Mouse (Mus musculus): Measurements from ENCODE around the gene Unc119.

Gene Unc119

DNA sequence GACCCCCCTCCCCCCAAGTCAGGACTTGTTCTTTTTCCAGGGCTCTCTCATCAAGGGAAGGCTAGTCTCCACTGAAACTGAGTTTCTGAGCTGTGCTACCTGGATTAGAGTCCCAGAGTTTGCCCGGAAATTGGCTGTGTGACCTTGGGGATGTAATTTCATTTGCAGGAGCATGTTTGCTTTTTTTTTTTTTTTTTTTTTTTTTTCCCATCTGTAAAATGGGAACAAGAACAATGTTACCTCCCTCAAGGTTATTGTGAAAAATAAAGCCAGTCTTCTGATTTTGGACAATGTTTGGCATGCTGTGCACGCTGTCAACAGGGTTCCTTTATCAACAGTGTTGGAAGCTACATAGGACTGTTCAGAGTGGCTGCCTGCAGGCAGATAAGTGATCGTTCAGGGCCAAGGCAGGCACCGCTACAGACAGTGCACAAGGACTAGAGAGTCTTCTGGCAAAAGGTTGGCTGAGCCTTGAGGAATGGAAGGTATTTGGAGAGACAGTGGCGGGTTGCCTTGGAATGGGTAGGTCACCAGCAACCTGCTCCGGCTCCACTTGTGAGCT is 1.1 kb downstream of the Unc119 start:
- 68% methylated on average over 6 of the region's 6 CpGs for WGBS

DNA sequence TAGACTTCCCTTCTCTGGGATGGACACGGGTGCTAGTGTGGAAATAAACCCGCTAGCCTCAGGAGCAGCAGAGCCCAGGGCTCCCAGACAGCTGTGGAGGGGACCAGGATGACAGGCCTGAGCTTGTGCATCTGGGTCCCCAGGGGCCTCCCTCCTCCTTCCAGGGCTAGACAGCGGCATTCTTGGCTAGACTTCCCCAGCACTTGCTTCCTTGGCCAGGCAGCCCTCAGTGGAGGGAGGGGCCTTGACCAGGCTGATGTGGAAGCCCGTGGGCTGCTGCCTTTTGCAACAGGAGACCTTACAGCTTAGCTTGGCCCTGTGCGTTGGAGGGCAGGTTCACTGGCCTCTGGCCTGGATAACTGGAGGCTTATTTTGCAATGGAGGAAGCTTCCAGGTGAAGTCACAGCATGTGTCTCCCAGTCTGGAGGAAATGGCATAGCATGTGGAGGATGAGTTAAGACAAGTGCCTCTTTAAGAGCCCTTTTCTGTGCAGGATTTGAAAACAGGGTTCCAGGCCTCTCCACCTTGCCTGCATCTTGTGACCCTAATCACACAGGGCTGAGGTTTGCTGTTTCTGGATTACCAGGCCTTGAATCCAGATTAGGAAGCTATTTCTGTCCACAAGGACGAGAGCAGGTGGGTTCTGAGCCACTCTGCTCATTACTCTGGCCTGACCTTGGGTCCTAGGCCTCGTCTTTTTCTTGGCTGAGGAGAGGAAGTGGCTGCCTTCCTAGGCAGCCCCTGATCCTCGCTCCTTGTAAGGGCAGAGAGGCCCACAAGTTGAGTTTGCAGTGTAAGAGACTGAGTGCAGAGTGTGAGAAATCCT is 1.8 kb downstream of the Unc119 start:
- 63% methylated on average over 8 of the region's 8 CpGs for WGBS

DNA sequence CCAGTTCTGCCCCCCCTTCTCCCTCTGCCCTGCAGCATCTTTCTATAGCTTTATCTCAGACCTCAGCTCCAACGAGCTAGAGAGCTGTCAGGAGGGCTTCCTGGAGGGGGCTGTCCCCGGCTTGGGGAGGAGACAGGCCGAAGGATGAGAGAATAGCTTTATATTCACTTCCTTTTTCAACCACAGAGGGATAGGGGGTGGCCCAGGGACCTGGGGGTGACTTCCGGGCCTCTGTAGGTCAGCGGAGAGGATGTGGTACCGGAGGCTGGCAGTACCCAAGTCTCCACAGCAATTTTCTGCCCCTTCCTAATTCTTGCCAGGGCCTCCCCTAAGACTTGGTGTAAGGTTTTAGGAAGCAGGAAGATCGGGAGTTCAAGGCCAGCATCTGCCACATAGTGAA is 2.5 kb downstream of the Unc119 start:
- WGBS: 78% methylated on average over 7 of the region's 7 CpGs

DNA sequence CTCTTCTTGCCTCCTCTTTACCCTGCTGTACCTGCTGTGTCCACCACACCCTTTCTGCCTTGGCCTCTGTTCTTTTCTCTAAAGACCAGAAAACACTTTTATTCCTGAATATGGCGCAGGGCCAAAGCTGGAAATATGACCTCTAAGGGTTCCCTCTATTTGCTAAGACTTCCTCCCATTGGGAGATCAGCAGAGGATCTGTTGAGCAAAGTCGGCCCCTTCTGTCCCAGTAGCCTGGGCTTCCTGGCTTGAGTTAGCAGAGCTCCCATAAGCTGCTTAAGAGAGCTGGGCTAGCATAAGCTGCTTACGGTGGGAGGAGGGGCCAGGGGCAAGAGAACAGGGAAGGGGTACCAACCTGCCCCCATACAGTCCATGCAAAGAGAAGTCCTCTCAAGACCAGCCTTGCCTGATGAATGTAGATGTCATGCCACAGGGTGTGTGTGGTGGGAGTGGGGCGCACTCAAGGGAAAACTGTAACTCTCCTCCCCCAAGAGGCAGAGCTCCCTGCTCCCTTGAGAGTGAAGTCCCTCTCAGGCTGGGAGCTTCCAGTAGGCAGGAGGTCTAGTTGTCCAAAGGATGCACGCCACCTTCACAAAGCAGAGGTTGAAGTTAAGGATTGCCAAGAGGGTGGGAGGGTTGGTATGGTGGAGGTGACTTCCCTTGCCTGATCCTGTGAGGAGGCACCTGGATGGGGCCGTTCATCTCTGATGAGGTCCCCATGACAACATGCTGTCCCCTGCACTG is 3.2 kb downstream of the Unc119 start:
- 79% methylated on average over 6 of the region's 6 CpGs for WGBS

DNA sequence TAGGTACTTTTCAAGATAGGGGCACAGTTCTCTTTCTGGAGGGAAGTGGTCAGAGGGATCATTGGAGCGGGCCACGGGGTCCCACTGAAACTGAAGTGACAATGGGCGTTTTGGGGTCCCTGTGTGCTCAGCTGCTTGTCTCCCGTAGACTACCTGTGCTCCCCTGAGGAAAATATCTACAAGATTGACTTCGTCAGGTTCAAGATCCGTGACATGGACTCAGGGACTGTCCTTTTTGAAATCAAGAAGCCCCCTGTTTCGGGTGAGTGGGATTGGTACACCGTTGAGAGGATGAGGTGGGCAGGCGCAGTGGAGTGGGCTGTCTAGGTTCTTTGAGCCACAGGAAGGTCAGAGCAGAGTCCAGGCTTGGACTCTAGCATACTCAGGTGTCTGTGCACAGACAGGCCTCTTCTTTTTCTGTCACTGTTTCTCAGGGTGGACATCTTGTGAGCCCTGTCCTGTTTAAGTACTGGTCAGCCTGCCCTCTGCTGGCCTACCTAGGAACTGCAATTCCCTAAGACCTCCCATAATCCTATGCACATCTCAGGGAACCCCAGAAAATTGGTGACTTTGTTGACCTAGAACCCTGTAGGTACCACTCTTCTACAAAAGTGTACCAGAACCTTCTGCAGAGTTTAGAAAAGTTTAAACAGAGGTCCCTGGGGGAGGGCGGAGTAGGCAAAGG is 3.9 kb downstream of the Unc119 start:
- 92% methylated on average over 10 of the region's 10 CpGs for WGBS

DNA sequence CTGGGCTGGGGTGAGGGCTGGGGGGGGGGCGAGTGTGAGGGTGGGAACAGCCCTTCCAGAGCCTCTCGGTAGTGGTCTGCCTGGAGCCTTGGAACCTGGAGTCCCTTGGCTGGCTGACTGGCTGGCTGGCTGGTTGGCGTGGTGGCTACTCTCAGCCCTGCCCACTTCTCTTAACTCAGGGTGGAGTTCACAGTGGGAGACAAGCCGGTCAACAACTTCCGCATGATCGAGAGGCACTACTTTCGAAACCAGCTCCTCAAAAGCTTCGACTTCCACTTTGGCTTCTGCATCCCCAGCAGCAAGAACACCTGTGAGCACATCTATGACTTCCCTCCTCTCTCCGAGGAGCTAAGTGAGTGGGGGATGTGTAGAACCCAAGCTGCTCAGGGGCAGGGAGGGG is 4.6 kb downstream of the Unc119 start:
- WGBS: 84% methylated on average over 9 of the region's 9 CpGs

DNA sequence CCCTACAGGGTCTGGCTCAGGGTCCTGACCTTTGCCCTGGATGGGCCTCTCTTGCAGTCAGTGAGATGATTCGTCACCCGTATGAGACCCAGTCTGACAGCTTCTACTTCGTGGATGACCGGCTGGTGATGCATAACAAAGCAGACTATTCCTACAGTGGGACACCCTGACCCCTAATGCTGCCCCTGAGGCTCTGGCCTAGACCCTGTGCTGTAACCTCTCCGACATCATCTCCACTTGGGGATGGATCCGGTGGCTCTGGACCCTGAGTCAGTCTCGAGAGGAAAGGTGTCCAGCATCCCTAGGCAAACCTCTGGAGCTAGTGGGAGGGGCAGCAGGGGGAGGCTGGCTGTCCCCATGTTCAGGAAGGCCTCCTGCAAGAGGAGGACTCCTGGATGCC is 5.2 kb downstream of the Unc119 start:
- WGBS: 90% methylated on average over 7 of the region's 7 CpGs

DNA sequence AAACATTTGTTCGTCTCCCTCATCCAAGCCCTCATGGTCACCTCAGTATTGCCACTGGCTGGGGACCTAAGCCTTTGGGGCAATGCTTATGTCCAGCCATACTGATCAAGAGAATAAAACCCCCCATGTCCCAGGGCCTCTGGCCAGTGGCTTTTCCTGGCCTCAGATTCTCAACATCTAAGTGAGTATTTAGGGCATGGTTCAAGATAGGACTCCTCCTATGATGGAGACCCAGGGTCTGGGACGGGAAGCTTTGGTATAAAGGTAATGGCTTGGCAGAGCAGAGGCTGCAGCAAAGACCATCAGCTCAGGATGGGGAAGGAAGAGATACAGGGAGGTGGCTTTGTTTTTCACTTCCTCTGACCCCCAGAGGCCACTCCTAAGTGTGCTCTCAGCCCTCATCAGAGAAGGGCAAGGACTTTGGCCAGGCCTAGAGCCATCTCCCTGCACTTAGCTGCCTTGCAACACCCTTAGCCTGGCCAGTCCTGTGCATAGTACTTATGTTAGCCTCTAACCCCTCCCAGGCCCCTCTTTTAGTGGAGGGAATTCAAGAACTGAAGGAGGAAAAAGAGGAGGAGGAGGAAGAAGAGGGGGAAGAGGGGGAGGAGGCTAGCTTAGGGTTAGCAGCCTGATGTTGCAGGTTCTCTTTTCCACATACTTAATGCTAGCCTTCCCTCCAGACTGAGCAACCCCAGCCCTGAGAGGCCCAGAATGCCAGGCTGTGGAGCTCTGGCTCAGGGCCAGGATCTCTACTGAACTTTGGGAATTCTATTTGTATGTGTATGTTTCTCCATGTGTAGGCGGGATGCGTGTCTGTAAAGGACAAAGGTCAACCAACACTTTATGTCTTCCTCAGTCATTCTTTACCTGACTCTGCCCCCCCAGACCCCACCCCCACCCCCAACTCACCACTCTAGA is 6.4 kb downstream of the Unc119 start:
- WGBS: 77% methylated on average over 4 of the region's 4 CpGs

DNA sequence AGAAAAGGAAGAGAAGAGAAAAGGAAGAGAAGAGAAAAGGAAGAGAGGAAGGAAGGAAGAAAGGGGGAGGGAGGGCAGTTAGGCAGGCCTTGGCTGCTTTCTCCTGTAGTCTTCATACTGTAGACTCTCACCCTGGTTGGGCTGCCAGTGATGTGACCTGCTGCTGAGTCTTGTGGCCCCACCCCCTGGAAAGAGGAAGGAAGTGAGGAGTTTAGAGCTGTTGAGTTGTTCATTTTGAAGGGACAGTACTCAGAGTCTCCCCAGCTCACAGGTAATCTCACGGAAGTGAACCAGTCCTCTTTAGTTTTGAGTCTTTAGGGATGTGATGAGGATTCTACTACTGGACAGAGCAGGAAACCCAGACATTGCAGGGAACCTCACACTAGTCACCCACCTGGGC is 9.8 kb downstream of the Unc119 start:
- WGBS: 73% methylated on average over 1 of the region's 1 CpGs

DNA sequence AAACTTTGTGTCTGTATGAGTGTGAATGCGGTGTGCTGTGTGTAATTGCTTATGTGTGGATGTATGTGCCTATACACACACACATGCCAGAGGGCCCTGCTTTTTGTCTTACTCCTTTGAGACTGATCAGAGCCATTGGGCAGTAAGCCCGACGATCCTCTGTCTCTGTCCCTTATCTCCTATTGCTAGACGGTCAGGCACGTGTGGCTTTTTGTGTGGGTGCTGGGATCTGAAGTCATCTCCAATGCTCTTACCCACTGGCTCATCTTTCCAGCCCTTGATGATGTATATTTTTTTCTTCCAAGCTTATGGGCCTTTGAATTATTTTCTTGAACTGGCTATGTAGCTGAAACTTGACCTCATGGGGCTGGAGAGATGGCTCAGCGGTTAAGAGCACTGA is 11.6 kb downstream of the Unc119 start:
- 92% methylated on average over 6 of the region's 6 CpGs for WGBS

DNA sequence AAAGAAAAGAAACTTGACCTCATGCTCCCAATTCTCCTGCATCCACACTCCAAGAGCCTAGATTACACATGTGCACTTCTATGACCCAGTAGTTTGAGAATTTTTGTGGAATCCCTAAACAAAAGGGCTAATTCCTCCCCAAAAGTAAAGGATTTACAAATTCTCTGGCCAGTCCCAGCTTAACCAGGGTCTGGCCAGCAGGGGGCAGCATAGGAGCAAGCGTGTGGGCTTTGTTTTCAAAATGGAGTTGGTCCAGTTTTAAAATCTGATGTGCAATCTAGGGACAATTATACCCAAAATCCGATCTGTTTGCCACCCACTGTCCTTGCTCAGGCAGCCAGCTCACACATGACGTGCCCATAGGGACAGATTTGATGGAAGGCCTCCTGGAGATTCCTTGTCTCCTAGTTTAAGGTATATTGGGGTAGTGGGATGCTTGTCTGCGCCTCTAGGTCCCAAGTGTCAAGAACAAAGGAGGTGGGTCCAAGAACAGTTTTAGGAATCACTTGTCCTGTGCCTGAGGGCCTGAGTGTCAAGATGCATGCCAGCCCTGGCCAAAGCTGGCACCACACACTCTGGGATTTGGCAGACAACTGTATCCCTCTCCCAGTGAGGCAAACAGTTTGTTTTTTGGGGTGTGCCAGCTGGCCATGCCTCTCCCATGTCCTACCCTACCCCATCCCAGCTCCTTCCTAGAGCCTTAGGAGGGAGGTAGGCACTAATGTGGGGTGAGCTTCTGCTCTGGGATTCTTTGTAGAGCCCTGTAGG is 12.4 kb downstream of the Unc119 start:
- 29% methylated on average over 4 of the region's 4 CpGs for WGBS

DNA sequence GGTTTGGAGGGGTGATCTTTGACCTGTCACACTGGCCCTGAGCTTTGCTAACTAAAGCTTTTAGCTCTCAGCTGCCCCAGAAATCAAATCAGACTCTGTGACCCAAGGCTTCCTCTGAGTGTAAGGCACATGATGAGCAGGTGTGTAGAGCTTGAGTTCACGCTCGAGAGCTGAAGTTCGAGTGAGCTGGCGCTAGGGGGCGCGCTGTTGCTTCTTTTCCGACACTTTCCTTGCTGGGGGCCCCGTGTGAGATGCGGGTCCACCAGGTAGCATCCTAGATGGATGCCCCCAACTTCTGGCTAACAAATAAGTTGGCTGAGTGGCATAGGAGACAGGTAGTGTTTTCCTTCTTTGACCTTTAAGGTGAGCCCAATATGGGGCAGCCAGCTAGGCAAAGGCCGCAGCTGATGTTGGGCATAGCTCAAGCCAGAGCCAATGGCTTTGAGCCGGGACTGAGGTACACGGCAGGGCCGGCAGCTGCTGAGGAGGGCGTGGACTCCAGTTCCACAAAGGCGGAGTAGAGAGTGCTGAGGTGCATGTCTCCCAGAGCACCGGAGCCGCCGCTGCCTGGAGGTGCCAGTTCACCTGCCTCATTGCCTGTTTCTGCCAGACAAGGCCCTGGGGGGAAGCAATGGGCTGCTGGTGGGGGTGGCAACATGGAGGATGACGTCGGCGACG is 15.2 kb downstream of the Unc119 start:
- 25% methylated on average over 22 of the region's 22 CpGs for WGBS

DNA sequence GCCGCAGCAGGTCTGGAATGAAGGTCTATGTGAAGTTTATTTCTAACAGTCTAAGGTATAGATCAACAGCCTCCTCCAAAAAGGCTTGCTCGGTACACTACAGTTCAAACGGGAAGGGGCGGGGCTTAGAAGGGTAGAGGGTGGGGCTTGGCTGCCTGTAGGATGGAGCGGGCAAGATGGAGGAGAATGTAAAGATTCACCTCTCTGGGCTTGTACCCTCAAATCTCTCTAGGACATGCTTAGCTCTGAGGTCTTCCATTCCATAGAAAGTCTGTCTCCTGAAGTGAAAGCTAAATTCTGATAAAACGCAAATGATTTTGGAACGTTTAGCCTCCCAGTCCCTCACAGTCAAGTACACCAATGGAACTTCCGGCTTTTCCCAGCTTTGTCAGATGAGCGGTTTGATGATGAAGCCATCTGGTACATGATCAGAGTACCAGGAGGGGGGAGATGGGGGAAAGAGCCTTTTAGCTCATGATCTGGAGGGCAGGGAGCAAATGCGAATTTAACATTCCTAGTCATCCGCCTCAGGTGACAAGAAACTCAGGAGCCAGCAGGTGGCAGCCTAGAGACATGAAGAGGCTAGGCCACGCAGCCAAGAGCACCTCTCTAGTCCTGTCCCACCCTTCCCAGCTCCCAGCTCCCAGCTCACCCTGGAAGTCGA is 17.0 kb downstream of the Unc119 start:
- 11% methylated on average over 13 of the region's 13 CpGs for WGBS

DNA sequence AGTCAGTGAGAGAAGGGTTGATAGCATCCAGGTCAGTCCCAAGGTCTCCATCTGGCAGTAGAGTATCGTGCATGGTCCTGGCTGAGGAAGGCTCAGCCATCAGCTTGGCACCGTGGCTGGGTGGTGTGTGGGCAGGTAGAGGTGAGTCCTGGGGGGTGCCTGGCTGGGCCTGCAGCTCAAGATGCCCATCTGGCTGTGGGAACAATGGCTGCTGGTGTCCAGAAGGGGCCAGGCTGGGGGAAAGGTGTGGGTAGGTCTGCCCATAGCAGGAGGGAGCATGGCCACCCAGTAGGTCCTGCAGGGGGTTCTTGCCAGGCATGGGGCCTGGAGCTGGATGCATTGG is 17.5 kb downstream of the Unc119 start:
- WGBS: 68% methylated on average over 2 of the region's 2 CpGs

DNA sequence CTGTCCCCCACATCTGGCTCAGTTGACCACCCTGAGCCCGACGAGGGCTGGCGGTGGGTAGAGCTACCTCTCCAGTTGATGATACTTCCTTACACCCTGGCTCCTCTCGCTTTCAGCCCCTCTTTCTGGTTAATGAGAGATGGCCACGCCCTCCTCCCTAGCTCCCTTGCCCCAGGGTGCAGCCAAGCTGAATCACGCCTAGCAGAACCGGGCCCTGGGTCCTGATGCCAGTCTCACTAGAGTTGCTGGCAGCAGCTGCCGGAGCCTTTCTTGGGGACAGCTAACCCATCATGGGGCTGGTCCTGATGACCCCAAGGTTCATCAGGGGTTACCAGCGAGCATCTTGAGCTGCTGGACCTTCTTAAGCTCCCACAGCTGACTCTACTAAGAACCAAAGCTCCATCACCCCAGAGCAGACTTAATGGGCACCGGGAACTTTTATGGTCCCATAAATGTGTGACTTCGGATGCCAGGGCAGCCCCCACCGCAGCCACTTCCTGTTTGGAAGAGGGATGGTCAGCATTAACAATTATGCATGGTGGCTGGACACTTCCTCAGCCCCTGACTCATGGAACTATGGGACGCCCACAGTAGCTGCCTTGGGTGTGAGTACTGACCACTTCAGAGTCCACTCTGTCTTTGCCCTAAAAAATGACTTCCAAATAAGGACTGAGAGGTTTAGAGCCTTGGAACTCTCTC is 20.2 kb downstream of the Unc119 start:
- 87% methylated on average over 13 of the region's 13 CpGs for WGBS

DNA sequence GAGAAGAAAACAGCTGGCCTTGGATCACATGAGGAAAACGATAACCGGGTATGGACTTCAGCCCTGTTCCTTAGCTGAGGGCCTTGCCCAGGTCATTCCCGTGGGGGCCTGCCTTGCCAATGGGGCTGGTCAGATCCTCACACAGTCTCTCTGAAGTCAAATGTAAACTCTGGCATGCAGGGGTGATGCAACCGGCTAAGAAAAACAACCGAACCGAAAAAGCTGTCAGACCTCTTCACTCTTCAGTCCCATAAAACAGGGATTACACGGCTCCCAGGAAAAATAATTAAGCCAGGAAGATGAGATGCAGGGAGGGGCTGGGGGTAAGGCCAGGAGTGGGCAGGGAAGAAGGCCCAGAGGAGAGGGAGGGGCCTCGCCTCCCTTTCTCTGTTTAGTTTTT is 20.8 kb downstream of the Unc119 start:
- whole genome bisulfite sequencing: 70% methylated on average over 8 of the region's 8 CpGs

DNA sequence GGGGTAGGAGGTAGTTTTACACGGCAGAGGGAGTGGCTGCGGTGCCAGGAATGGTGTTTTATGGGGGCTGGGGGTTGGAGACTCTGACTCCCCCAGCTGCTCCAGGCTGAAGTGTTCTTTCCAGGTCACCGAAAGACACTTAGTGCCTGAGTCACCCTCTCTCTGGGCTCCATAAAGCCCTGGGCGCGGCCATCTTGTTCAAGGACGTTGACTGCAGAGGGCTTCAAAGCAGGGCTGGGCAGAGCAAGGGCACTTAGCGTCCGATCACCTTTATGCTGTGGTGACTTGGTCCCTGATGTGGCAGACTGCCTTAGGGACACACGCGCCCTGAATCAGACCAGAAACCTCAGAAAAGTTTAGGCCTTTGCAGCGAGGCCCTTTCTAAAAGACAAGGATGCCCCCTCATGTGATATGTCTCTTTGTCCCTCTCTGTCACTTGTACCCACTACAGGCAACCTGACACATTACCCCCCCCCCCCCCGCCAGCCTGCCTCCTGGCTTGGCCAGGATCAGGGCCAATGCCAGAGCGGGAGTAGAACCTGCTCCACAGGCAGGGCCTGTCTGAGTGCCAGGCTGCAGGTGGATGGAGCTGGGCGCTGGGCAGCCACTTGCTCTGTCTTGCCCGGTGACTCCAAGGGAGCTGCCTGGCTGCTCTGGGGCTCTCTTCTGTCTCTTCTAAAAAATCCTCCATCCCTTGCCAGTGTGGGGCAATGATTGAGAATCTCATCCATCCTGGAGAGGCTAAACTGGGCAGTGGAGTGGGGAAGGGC is 24.4 kb downstream of the Unc119 start:
- WGBS: 94% methylated on average over 15 of the region's 15 CpGs

DNA sequence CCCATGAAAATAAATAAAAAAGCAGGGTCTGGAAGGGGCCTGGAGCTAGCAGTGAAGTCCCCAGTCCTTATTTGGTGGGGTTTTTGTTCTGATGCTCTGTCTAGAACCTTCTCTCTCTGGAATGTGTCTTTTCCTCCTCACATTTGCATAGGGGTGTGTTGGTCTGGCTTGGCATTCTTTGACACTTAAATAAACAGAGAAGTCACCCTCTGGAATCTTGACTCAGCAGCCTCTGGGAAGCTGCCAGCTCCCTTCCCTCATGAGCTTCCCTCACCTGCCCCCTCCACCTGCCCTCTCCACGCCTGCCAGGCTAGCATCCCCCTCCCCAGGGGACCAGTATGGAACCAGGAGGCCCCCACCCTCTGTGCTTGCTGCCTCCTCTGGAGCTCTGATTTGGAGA is 27.1 kb downstream of the Unc119 start:
- WGBS: 75% methylated on average over 1 of the region's 1 CpGs

Measured in cerebral cortex, adult 2 months (tissue).